21 mouse cellular contexts compared by ENCODE assay signal in the genomic region with DNA sequence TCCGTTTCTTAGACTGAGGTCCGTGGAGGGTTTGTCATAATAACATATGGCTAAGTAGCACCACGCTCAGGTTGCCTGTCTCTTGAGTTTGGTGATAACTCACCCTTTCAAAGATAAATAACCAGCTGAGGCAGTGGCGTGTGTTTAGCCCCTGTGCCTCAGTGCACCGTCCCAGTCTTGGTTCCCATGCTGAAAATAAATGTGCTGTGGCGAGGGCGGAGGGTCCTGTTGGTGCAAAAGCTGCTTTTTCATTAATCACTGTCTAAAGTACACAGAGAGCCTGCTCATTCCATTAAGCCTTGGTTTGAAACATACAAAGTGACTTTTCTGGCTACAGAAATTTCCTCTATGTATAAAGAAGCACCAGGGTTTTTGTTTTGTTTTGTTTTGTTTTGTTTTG.
A peak's percentile ranks its signal among the peaks of the same experiment; 100 is the strongest.
DNase-seq lines count a peak whose midpoint lies in the region; ATAC-seq lines count a peak whose summit lies in the region.
"Had no signal": no experiment of that assay in that cellular context is flagged by ENCODE, and none has a peak within 500 bp of the region (broad histone marks: within the 10 kb centered on the region; RNA-seq: fewer than 3 reads in every experiment).

No protein-coding gene starts in this region.

- no peaks in the 10 kb centered on the region for H3K27me3 ChIP-seq in hindbrain, embryonic 12.5 days
- no peaks in the 10 kb centered on the region for H3K27me3 ChIP-seq in hindbrain, embryonic 10.5 days (ENCODE audit: insufficient read depth, poor library complexity, severe bottlenecking)
- H3K27me3 ChIP-seq: embryonic facial prominence, embryonic 12.5 days; embryonic facial prominence, embryonic 15.5 days had no signal

- no peaks in the 10 kb centered on the region for H3K9me3 ChIP-seq in hindbrain, embryonic 12.5 days (replicated peaks)
- no peaks in the 10 kb centered on the region for H3K9me3 ChIP-seq in hindbrain, embryonic 10.5 days
- H3K9me3 ChIP-seq: embryonic facial prominence, embryonic 12.5 days; embryonic facial prominence, embryonic 15.5 days had no signal

- no peak for DNase-seq in hindbrain, embryonic 10.5 days (ENCODE audit: low spot score)
- DNase-seq in embryo, embryonic 10.5 days (ENCODE audit: low spot score) = peak; percentile 1
- peak; percentile 6 for DNase-seq in embryo, embryonic 11 days
- DNase-seq in adrenal gland, adult (ENCODE audit: inconsistent age in 2 of 2, low spot score in 1 of 2) = no peak
- no peak for DNase-seq in adrenal gland, postnatal 10 days
- DNase-seq: adrenal gland, adult 8-10 months; adrenal gland, postnatal 36 days; cerebellum, adult 18-20 months; cerebellum, adult 9-10 months; cerebellum, postnatal 14 days; forebrain, postnatal 0 days; gastrocnemius, adult 2 months; gastrocnemius, postnatal 14 days; heart, adult 11 months had no signal

- no peak overlapping the region for H3K9ac ChIP-seq in hindbrain, embryonic 12.5 days
- H3K9ac ChIP-seq: embryonic facial prominence, embryonic 12.5 days; embryonic facial prominence, embryonic 15.5 days; forebrain, postnatal 0 days had no signal

- no peak overlapping the region for H3K4me2 ChIP-seq in hindbrain, embryonic 12.5 days (replicated peaks)
- H3K4me2 ChIP-seq: embryonic facial prominence, embryonic 12.5 days; embryonic facial prominence, embryonic 15.5 days; heart, embryonic 11.5 days had no signal

- no peaks in the 10 kb centered on the region for H3K36me3 ChIP-seq in hindbrain, embryonic 12.5 days
- H3K36me3 ChIP-seq in hindbrain, embryonic 10.5 days = no peaks in the 10 kb centered on the region
- H3K36me3 ChIP-seq: embryonic facial prominence, embryonic 12.5 days; embryonic facial prominence, embryonic 15.5 days had no signal

- H3K4me1 ChIP-seq in hindbrain, embryonic 12.5 days = no peaks in the 10 kb centered on the region
- H3K4me1 ChIP-seq in hindbrain, embryonic 10.5 days (replicated peaks) = no peaks in the 10 kb centered on the region
- H3K4me1 ChIP-seq: embryonic facial prominence, embryonic 12.5 days; embryonic facial prominence, embryonic 15.5 days had no signal

- WGBS in hindbrain, embryonic 12.5 days = 56% methylated on average over 7 of the region's 7 CpGs
- 84% methylated on average over 7 of the region's 7 CpGs for WGBS in hindbrain, embryonic 10.5 days

- H3K4me3 ChIP-seq in hindbrain, embryonic 12.5 days = no peak overlapping the region
- H3K4me3 ChIP-seq in hindbrain, embryonic 10.5 days = no peak overlapping the region
- H3K4me3 ChIP-seq: embryonic facial prominence, embryonic 12.5 days; embryonic facial prominence, embryonic 15.5 days; gastrocnemius, adult 2 months had no signal

- peak; percentile 61; the same call in 1 of the 2 replicates for ATAC-seq in hindbrain, embryonic 12.5 days (ENCODE audit: low FRiP score)
- ATAC-seq: CD4-positive, CD25-positive, alpha-beta regulatory T cell, adult 4 months; forebrain, embryonic 14.5 days; forebrain, postnatal 0 days; intestine, postnatal 0 days had no signal

- no peak overlapping the region for H3K27ac ChIP-seq in hindbrain, embryonic 12.5 days
- H3K27ac ChIP-seq in hindbrain, embryonic 10.5 days = no peak overlapping the region
- H3K27ac ChIP-seq: embryonic facial prominence, embryonic 12.5 days; embryonic facial prominence, embryonic 15.5 days; gastrocnemius, adult 2 months had no signal

Comparison
In these comparisons a context has a peak if more than half of its experiments do, and no peak if none do; other contexts are left out.
1. DNase-seq: peak in embryo, embryonic 10.5 days (single experiment) and embryo, embryonic 11 days (single experiment); none in hindbrain, embryonic 10.5 days (single experiment), adrenal gland, adult (0 of 2) and adrenal gland, postnatal 10 days (single experiment).